Mouse (Mus musculus): ENCODE measurements around the gene Prss35.

- TF ChIP-seq CTCF (IDR thresholded peaks at IDR 0.05; ENCODE audit: low read depth, low read length) (no peak), POLR2A (IDR thresholded peaks at IDR 0.05; ENCODE audit: borderline replicate concordance, low read depth, low read length) (no peak)
Measured at GRCm38 (mm10) chr9:86720794-86721193, 22.7 kb upstream of the Prss35 start.

Measured in bone marrow macrophage, adult 2 months (primary cell).